Mouse (Mus musculus) monocyte, adult 5-6 weeks (primary cell): ENCODE measurements around the gene Chchd3. TPM values are rescaled to one million over a fixed set of nuclear protein-coding genes. Genes with fewer than 3 reads are reported as not detected.

Source experiments
- ATAC-seq: fragments of 153-309, 156-312 bp; replicated peaks from 2 replicates; pipeline ENCODE4 v1.8.0; 2017; ENCODE audit warnings: mild to moderate bottlenecking; ENCODE audit not compliant: low TSS enrichment, insufficient number of reproducible peaks, severe bottlenecking, poor library complexity, low FRiP score
- total RNA-seq: library from RNA; stranded (forward); fragments of 200-1000, 200-491, 200-594 nt; gene quantifications from 3 replicates; pipeline ENCODE4 v1.2.3, GENCODE M21; 2017

Chchd3 gene
- total RNA-seq, 1 experiment from 2014 or later: 116 TPM

GRCm38 (mm10) chr6:33028296-33028695, 31.8 kb downstream of the Chchd3 start:
- ATAC-seq: no peak

GRCm38 (mm10) chr6:33025041-33025440, 35.0 kb downstream of the Chchd3 start:
- ATAC-seq: no peak

DNA sequence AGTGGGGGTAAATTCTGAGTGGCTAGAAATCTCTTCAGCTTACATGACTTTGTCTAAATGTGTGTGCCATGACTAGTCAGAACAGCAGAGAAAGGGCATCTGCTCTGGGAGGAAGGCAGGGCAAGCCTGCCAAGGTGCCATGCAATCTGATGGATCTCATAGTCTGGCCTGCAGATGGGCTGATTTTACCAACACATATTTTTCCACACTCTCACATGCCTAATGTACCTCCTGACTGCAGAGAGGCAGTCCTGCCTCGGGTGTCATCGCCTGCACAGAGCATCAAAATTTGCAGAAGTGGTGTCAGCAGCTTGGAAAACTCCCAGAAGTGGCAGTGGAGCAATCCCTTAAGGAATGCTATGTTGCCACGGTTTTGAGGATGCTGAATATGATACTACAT, 55.5 kb downstream of the Chchd3 start:
- ATAC-seq: no peak

GRCm38 (mm10) chr6:33002988-33003387, 57.1 kb downstream of the Chchd3 start:
- no peak for ATAC-seq

DNA sequence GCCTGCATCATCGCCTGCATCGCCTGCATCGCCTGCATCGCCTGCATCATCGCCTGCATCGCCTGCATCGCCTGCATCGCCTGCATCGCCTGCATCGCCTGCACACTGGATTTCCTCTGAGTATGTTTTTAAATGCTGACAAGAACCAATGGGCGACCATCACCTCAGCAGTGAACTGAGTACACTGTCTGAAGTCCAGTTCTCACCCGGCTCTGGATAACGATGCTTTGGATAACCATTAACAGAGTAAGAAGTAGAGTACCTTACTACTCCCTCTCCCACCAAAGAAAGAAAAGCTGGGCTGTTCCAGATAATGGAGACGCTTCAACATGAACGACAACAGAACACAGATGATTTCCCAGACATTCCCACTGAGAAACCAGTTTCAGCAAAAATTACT, 58.8 kb downstream of the Chchd3 start:
- ATAC-seq: no peak

GRCm38 (mm10) chr6:32996597-32996996, 63.5 kb downstream of the Chchd3 start:
- ATAC-seq: no peak

DNA sequence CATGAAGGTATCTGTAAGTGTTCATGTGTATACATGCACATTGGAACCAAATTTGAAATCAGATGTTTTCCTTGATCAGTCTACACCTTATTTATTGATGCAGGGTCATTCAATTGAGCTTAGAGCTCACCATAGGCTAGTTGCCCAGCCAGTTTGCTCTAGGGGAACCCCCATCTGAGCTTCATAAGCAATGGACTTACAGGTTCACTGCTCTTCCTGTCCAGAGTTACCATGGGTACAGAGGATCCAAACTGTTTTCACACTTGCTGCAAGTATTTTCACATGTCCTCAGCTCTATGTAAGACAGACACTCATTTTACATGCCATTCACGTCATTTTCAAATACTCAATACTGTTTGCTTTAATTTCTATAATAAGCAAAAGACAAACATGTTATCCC, 66.2 kb downstream of the Chchd3 start:
- ATAC-seq: no peak

DNA sequence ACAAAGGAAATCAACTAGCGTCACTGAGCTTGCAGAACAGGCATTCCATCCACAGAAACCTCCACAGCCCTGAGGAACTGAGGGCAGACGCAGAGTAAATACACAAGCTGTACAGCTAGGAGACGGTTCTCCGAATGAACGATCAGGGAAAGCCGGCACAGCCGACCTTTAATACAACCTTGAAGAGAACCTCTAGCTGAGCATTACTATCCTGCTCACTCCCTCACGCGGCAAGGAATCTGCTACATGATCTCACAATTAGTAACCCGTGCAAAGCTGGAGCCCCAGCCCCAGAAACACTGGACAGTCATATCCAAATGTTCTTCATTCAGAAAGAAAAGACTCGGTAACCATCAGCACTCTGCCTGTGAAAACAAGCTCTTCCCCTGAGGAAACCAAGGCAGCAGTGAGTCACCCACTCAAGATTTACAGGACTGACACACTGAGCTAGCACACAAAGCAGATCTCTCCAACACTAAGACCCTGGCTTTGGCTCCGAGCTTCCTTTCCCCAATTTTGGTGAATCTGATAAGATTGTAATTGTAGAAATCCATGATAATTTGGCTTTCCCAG, 69.9 kb downstream of the Chchd3 start:
- ATAC-seq: no peak

- no peak for ATAC-seq
Observed at GRCm38 (mm10) chr6:32988561-32988960, 71.5 kb downstream of the Chchd3 start.

GRCm38 (mm10) chr6:32983876-32984275, 76.2 kb downstream of the Chchd3 start:
- no peak for ATAC-seq

DNA sequence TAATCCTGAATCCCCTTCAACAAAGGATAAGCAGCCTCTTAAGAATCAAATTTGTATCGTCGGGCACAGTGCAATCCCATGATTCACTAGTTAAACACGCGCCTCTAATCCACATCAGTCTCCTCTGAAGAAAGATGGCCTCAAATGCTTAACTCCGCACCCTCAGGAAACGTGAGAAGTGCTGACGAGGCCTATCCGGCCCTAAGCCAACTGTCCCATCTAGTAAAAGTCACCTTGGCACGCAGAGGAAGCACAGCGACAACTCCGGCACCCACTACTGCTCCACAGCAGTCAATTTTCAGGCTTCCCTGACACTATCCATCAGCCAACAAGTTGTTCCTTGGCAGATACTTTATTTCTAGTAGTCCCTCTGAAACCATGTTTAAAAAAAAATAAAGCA, 78.8 kb downstream of the Chchd3 start:
- no peak for ATAC-seq

DNA sequence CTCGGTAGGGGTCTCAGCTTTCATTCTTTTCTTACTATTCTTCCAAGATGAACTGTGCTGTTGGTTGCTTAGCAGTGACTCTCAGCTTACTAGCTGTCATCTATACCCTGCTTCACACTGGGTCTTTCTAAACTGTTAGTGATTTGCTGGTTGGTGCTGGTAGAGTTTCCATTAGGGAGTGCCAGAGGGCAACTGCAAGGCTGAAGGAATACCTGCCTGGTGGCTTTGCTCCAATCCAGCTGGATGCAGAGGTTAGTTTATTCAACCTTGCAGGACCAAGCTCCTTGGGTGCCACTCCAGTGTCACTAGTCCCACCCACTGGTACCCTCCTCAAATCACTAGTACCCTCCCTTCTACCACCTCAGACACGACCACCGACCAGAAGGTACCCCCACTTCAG, 81.2 kb downstream of the Chchd3 start:
- no peak for ATAC-seq

DNA sequence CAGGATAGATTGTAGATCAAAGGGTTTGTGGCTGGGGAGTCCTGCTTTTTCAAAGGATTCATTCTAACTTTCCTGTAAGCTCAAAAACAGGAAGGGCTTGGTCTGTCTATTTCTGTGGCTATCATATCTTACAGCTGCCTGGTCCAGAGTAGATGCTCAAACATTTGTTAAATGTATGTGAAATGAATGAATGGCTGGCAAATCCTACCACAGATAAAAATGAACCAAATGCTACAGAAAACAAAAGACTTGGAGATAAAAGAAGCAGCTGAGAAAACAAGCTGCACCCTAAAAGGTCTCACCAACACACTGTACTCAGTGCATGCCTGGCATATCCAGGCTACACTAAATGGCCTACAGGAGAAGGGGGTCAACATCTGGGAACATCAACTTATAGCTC, 88.1 kb downstream of the Chchd3 start:
- no peak for ATAC-seq

- no peak for ATAC-seq
Observed at GRCm38 (mm10) chr6:32968971-32969370, 91.1 kb downstream of the Chchd3 start.

GRCm38 (mm10) chr6:32962048-32962447, 98.0 kb downstream of the Chchd3 start:
- no peak for ATAC-seq

- no peak for ATAC-seq
Observed at GRCm38 (mm10) chr6:32961477-32961876, 98.6 kb downstream of the Chchd3 start.

GRCm38 (mm10) chr6:32959816-32960550, 100.1 kb downstream of the Chchd3 start:
- no peak for ATAC-seq

GRCm38 (mm10) chr6:32955481-32955880, 104.6 kb downstream of the Chchd3 start:
- ATAC-seq: no peak

GRCm38 (mm10) chr6:32950973-32951372, 109.1 kb downstream of the Chchd3 start:
- ATAC-seq: no peak

- no peak for ATAC-seq
Observed at GRCm38 (mm10) chr6:32949702-32950101, 110.4 kb downstream of the Chchd3 start.

DNA sequence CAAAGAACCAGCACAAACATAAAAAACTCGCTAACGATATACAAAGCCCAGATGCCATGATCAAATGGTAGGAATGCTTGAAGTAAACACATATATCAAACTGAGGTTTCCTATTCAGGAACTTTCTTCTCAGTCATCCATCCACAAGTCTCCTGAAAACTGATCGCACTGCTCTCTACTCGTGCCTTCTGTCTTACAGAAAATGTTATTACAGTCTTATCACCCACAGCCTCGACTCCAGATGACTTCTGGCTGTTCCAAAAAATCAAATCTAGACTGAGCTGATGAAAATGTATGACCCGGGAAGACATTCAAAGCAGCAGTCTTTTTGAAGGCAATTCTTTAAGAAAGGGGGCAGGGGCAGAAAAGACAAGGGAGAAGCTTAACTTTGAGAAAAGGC, 112.8 kb downstream of the Chchd3 start:
- ATAC-seq: no peak
